Mouse (Mus musculus) bone marrow, adult 2 months (tissue): ENCODE results near the gene Galnt10. TPM values are rescaled to one million over a fixed set of nuclear protein-coding genes. Genes with fewer than 3 reads are reported as not detected.

ENCODE experiments used
- H3K27ac ChIP-seq: fragments of 200-500 bp; 2 replicates; pipeline ENCODE4 v1.5.1; 2012; ENCODE audit warnings: low read depth, mild to moderate bottlenecking, control low read depth, inconsistent platforms, low read length; ENCODE audit not compliant: control insufficient read depth, poor library complexity, insufficient read depth
- H3K4me1 ChIP-seq: fragments of 200-500 bp; 2 replicates; pipeline ENCODE4 v1.6.1; 2011; ENCODE audit warnings: low read length; ENCODE audit not compliant: control insufficient read depth, insufficient read depth
- H3K4me3 ChIP-seq: fragments of 200-500 bp; replicated peaks from 2 replicates; pipeline ENCODE3; 2011; ENCODE audit warnings: mild to moderate bottlenecking, low read depth, low read length, control low read depth; ENCODE audit not compliant: control insufficient read depth
- CTCF ChIP-seq: fragments of 200-500 bp; IDR thresholded peaks from 2 replicates; pipeline ENCODE4 v1.5.1; 2011; ENCODE audit warnings: low read length, control low read depth; ENCODE audit not compliant: control insufficient read depth, insufficient read depth
- POLR2A ChIP-seq: fragments of 200-500 bp; IDR thresholded peaks from 2 replicates; pipeline ENCODE4 v1.6.1; 2011; ENCODE audit warnings: low read depth, mild to moderate bottlenecking, control low read depth, low read length, borderline replicate concordance; ENCODE audit not compliant: control insufficient read depth
- whole genome bisulfite sequencing: fragments of 180-500 bp; shearing (Covaris S2); methylation state at CpG from one replicate; pipeline ENCODE4 v1.1.7; 2018; 5-methylcytosine and 5-hydroxymethylcytosine counted together
- polyA plus RNA-seq: library from polyadenylated mRNA; stranded (reverse); fragments of >200 nt; gene quantifications from 2 replicates; pipeline ENCODE4 v1.2.4, GENCODE M21; 2011; ENCODE audit warnings: low replicate concordance; ENCODE audit not compliant: missing spikeins, insufficient read depth, insufficient read length

The Galnt10 gene
- polyA plus RNA-seq, 1 experiment, result 16.6 TPM

DNA sequence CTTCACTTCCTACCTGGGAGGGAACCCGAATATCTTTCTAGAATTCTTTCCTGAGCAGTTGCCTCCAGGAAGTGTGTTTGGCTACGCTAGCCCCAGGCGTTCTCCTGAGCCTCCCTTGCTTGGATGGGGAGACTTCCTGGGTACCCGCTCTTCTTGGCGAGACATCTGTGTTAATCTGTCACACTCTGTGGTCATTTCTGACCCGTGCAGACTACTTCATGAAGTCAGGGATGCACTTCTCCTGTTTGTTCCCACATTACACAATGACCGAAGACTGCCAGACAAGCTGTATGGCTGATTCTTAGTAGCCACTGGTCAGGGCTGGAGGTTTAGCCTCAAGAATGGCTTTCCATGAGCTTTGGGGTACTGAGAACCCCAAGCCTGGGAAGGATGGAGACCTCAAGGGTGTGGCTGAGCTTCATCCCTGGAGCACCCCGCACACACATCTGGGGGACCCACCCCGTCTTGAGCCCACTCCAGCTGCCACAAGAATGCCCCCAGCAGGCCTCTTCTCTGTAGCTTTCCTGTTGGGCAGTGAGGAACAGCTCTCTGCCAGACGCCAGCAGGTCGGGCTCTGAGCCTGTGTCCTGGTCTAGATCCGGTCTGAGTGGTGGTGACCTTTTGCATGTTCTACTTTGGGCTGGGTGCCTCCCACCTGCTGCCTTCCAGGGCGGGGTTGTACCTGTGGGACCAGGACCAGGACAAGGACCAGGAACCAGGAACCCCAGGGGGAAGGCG lies 7.8 kb downstream of the Galnt10 start:
- no peak for TF ChIP-seq POLR2A
- no peak for TF ChIP-seq CTCF
- WGBS, result 72% methylated on average over 14 of the region's 14 CpGs
- H3K4me3 ChIP-seq, result no peak overlapping the region
- H3K27ac ChIP-seq, result peak overlapping the region; percentile 44
- H3K4me1 ChIP-seq, result peaks cover 14% of the 10 kb centered on the region

GRCm38 (mm10) chr11:57653796-57654195 lies 8.6 kb downstream of the Galnt10 start:
- no peak for TF ChIP-seq CTCF
- TF ChIP-seq POLR2A, result no peak
- H3K4me1 ChIP-seq, result peaks cover 14% of the 10 kb centered on the region
- no peak overlapping the region for H3K4me3 ChIP-seq
- H3K27ac ChIP-seq, result peak overlapping the region; percentile 16; the same call in 1 of the 2 replicates
- 85% methylated on average over 5 of the region's 5 CpGs for WGBS

DNA sequence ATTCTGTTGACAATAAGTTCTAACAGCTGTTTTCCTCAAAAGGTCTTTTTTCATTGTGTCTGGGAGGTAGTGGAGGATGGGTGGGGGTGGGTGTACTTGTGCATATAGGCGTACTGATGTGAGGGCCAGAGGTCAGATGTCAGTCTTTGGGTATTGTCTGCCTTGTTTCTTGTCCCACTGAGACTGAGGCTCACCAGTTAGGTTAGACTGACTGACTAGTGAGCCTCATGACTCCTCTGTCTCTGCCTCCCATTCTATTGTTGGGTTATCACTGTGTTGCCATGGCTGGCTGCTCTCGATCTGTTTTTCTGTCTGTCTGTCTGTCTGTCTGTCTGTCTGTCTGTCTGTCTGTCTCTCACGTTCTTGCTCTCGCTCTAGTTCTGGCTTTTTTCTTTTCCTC lies 9.1 kb downstream of the Galnt10 start:
- Histone ChIP-seq H3K4me1 (peaks cover 14% of the 10 kb centered on the region), H3K4me3 (no peak overlapping the region), H3K27ac (peak overlapping the region; percentile 35; the same call in 1 of the 2 replicates)
- WGBS, result 36% methylated on average over 4 of the region's 4 CpGs
- no peak for TF ChIP-seq CTCF
- TF ChIP-seq POLR2A, result no peak

- 34% methylated on average over 5 of the region's 5 CpGs for WGBS
- Histone ChIP-seq H3K4me3 (no peak overlapping the region), H3K27ac (no peak overlapping the region), H3K4me1 (peaks cover 14% of the 10 kb centered on the region)
- TF ChIP-seq CTCF (no peak), POLR2A (no peak)
Measured at GRCm38 (mm10) chr11:57654977-57655397, 9.7 kb downstream of the Galnt10 start.

- peaks cover 18% of the 10 kb centered on the region for H3K4me1 ChIP-seq
- TF ChIP-seq CTCF (no peak), POLR2A (no peak)
- H3K4me3 ChIP-seq, result no peak overlapping the region
- H3K27ac ChIP-seq, result peak overlapping the region; percentile 39
- WGBS, result 33% methylated on average over 10 of the region's 10 CpGs
Measured at GRCm38 (mm10) chr11:57655669-57656325, 10.6 kb downstream of the Galnt10 start.

DNA sequence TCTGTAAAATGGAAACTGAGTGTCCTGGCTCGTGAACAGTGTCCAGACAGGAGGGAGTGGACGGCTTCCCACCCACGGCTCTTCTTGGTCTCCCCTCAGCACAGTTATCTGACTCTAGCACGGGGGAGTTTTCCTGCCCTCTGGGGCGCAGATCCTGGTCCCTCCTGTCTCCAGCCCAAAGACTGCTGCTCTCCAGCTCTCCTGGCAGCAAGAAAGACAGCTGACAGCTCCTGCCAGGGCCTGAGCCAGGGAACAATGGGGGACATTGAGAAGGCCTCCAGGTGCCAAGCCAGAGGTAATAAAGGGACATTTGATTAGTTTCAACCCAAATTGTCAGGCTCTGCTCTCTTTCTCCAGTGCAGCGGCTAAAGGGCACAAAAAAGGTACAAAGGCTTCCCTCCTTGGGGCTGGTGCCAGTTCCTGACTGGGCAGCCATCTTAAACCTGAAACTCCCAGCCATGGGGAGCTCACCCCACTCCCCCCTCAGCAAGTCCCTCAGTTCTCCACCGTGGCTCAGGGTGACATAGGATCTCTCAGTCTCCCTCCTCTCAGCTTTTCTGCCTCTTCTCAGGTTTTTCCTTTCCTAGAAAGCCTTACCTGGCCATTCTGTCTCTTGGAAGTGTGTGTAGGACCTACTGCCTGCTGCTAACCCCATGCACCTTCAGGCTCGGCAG lies 11.5 kb downstream of the Galnt10 start:
- Histone ChIP-seq H3K4me3 (no peak overlapping the region), H3K27ac (no peak overlapping the region; the same call in 1 of the 2 replicates), H3K4me1 (peaks cover 18% of the 10 kb centered on the region)
- TF ChIP-seq POLR2A, result no peak
- no peak for TF ChIP-seq CTCF
- WGBS, result 71% methylated on average over 8 of the region's 8 CpGs

DNA sequence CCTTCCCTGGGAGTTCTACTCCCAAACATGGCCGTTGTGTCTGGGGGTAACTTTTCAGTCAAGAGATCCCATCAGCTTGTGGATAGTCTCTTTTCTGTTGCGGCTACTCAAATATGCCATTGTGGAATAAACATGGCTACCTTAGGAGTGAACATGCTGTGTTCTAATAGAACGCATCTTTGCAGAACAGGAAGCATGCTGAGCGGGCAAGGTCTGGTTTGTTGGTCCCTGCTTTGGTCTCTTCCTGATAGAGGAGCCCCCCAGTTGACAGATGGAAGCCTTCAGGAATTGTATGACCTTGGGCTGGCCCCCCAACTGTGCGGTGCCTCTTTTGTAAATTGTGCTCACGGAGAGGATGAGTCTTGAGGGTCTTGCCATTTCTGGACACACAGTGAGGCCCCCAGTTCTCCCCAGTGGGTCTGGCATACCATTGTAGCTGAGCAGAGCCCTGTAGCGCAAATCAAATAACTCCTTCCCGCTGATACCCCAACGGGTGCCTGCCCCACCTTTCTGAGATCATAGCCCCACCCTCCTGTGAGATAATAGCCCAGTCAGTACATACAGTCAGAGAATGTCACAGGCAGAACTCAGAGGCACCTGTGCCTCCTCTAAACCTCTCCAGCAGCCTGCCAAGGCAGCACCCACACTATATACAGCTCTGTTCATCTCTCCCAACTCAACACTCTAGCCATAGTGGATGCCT lies 12.3 kb downstream of the Galnt10 start:
- Histone ChIP-seq H3K4me1 (peaks cover 14% of the 10 kb centered on the region), H3K27ac (no peak overlapping the region), H3K4me3 (no peak overlapping the region)
- TF ChIP-seq CTCF (no peak), POLR2A (no peak)
- WGBS, result 78% methylated on average over 9 of the region's 9 CpGs

- Histone ChIP-seq H3K27ac (no peak overlapping the region), H3K4me1 (peaks cover 14% of the 10 kb centered on the region), H3K4me3 (no peak overlapping the region)
- WGBS, result 78% methylated on average over 3 of the region's 3 CpGs
- TF ChIP-seq POLR2A (no peak), CTCF (no peak)
Measured at GRCm38 (mm10) chr11:57658214-57658613, 13.0 kb downstream of the Galnt10 start.
